Mouse (Mus musculus) forebrain, embryonic 11.5 days (tissue): ENCODE measurements around the gene Kmt2e. TPM values are rescaled to one million over a fixed set of nuclear protein-coding genes. Genes with fewer than 3 reads are reported as not detected.
"Not testable (repeated sequence)": the region's sequence is repeated elsewhere in the genome, so short reads cannot be mapped to it uniquely, and the experiment has no call there.

ENCODE experiments used
- ATAC-seq: fragments of 200-750 bp; cut with Nextera tagmentation; replicated peaks from 2 replicates; pipeline ENCODE4 v1.8.0; 2017; ENCODE audit warnings: moderate TSS enrichment; ENCODE audit not compliant: low FRiP score
- DNase-seq: peaks from one replicate; pipeline ENCODE4 v3.0.0-alpha.2; 2017; ENCODE audit warnings: low spot score
- H3K27ac ChIP-seq: fragments of 300-500 bp; sonication (generic); 2 replicates; pipeline ENCODE4 v1.5.1; 2014; ENCODE audit warnings: low read depth, low read length
- H3K27me3 ChIP-seq: fragments of 300-500 bp; sonication (generic); 2 replicates; pipeline ENCODE4 v1.6.1; 2014; ENCODE audit warnings: mild to moderate bottlenecking, low read length, mixed read lengths; ENCODE audit not compliant: control insufficient read depth, insufficient read depth
- H3K36me3 ChIP-seq: fragments of 300-500 bp; sonication (generic); 2 replicates; pipeline ENCODE4 v1.6.1; 2014; ENCODE audit warnings: mild to moderate bottlenecking, low read length, moderate library complexity, mixed read lengths; ENCODE audit not compliant: control insufficient read depth, insufficient read depth
- H3K4me1 ChIP-seq: fragments of 300-500 bp; sonication (generic); replicated peaks from 2 replicates; pipeline ENCODE4 v1.6.1; 2014; ENCODE audit warnings: low read length, mixed read lengths; ENCODE audit not compliant: control insufficient read depth, insufficient read depth
- H3K4me2 ChIP-seq: fragments of 300-500 bp; sonication (generic); 2 replicates; pipeline ENCODE4 v1.6.1; 2014; ENCODE audit warnings: low read depth, mild to moderate bottlenecking, low read length, moderate library complexity, mixed read lengths; ENCODE audit not compliant: severe bottlenecking
- H3K4me3 ChIP-seq: fragments of 300-500 bp; sonication (generic); 2 replicates; pipeline ENCODE4 v1.5.1; 2014; ENCODE audit warnings: low read depth, low read length
- H3K9ac ChIP-seq: fragments of 300-500 bp; sonication (generic); 2 replicates; pipeline ENCODE4 v1.6.1; 2014; ENCODE audit warnings: low read length
- H3K9me3 ChIP-seq: fragments of 300-500 bp; sonication (generic); 2 replicates; pipeline ENCODE4 v1.6.1; 2016; ENCODE audit warnings: low read length, mixed read lengths; ENCODE audit not compliant: control insufficient read depth
- WGBS: fragments of 180-500 bp; shearing (Covaris S2); extraction: QIAGEN DNeasy Blood & Tissue Kit; methylation state at CpG from one replicate; pipeline ENCODE4 v1.1.7; 2014; 5-methylcytosine and 5-hydroxymethylcytosine counted together
- polyA plus RNA-seq: library from polyadenylated mRNA; unstranded; fragments of >200 nt; fragmentation: Nextera tagmentation; extraction: Ambion mirVana; gene quantifications from 2 replicates; pipeline ENCODE4 v1.2.1, GENCODE M21; 2014

The Kmt2e gene
- polyA plus RNA-seq, 1 experiment from 2014 or later: 104 TPM

- not testable (repeated sequence) for DNase-seq, ATAC-seq, H3K36me3 ChIP-seq, H3K27ac ChIP-seq, H3K9ac ChIP-seq, H3K4me2 ChIP-seq, H3K9me3 ChIP-seq, H3K4me3 ChIP-seq, H3K4me1 ChIP-seq, H3K27me3 ChIP-seq
- WGBS: 75% methylated on average over 2 of the region's 2 CpGs
These were observed 19.3 kb downstream of the Kmt2e start for GRCm38 (mm10) chr5:23453561-23453960.

DNA sequence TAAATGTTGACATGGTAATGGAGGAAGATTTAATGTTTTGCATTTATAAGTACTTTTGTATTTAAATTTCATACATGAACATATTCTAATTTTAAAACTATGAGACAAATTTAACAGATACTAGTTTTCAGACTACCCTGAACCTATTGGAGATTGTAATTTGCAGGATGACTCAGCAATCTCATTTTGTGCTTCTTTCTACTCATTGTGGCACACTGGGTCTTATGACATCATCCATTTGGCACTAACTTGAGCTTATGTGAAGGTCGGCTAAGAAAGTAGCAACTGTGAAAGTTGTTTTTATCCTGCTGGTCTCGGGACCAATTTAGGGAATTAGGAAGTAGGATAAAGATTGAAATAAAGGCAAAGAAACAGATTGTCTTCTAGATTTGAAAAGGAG is 27.4 kb downstream of the Kmt2e start:
- 61% methylated on average over 2 of the region's 2 CpGs for WGBS
- Histone ChIP-seq H3K27me3 (no peaks in the 10 kb centered on the region), H3K4me3 (no peak overlapping the region), H3K9ac (no peak overlapping the region), H3K36me3 (no peaks in the 10 kb centered on the region; the same call in 1 of the 2 replicates), H3K9me3 (no peaks in the 10 kb centered on the region), H3K4me1 (no peaks in the 10 kb centered on the region), H3K4me2 (no peak overlapping the region), H3K27ac (no peak overlapping the region)
- DNase-seq (no peak), ATAC-seq (no peak)

GRCm38 (mm10) chr5:23464247-23464646 is 30.0 kb downstream of the Kmt2e start:
- DNase-seq (no peak), ATAC-seq (no peak)
- Histone ChIP-seq H3K4me1 (no peaks in the 10 kb centered on the region), H3K4me2 (no peak overlapping the region), H3K36me3 (no peaks in the 10 kb centered on the region; the same call in 1 of the 2 replicates), H3K9ac (no peak overlapping the region), H3K27me3 (no peaks in the 10 kb centered on the region), H3K9me3 (no peaks in the 10 kb centered on the region), H3K4me3 (no peak overlapping the region), H3K27ac (no peak overlapping the region)
- 98% methylated on average over 3 of the region's 3 CpGs for WGBS

DNA sequence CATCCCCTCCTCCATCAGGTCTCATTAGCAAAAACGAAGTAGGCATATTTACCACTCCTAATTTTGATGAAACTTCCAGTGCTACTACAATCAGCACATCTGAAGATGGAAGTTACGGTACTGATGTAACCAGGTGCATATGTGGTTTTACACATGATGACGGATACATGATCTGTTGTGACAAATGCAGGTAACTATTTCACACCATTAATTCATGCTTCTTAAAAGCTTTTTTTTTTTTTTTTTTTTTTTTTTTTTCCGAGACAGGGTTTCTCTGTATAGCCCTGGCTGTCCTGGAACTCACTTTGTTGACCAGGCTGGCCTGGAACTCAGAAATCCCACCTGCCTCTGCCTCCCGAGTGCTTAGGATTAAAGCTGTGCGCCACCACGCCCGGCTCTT is 30.5 kb downstream of the Kmt2e start:
- ATAC-seq: no peak
- H3K36me3 ChIP-seq: no peaks in the 10 kb centered on the region; the same call in 1 of the 2 replicates
- DNase-seq: no peak
- no peak overlapping the region for H3K27ac ChIP-seq
- H3K9me3 ChIP-seq: no peaks in the 10 kb centered on the region
- no peaks in the 10 kb centered on the region for H3K4me1 ChIP-seq
- H3K4me2 ChIP-seq: no peak overlapping the region
- H3K4me3 ChIP-seq: no peak overlapping the region
- no peaks in the 10 kb centered on the region for H3K27me3 ChIP-seq
- 90% methylated on average over 7 of the region's 8 CpGs for WGBS
- H3K9ac ChIP-seq: no peak overlapping the region

GRCm38 (mm10) chr5:23466546-23466945 is 32.3 kb downstream of the Kmt2e start:
- no peak overlapping the region for H3K4me3 ChIP-seq
- no peaks in the 10 kb centered on the region for H3K27me3 ChIP-seq
- peaks cover under 1% of the 10 kb centered on the region; the same call in 1 of the 2 replicates for H3K36me3 ChIP-seq
- DNase-seq (no peak), ATAC-seq (no peak)
- no peaks in the 10 kb centered on the region for H3K4me1 ChIP-seq
- no peak overlapping the region for H3K27ac ChIP-seq
- no peak overlapping the region for H3K9ac ChIP-seq
- WGBS: 94% methylated on average over 4 of the region's 4 CpGs
- H3K9me3 ChIP-seq: no peaks in the 10 kb centered on the region
- H3K4me2 ChIP-seq: no peak overlapping the region

DNA sequence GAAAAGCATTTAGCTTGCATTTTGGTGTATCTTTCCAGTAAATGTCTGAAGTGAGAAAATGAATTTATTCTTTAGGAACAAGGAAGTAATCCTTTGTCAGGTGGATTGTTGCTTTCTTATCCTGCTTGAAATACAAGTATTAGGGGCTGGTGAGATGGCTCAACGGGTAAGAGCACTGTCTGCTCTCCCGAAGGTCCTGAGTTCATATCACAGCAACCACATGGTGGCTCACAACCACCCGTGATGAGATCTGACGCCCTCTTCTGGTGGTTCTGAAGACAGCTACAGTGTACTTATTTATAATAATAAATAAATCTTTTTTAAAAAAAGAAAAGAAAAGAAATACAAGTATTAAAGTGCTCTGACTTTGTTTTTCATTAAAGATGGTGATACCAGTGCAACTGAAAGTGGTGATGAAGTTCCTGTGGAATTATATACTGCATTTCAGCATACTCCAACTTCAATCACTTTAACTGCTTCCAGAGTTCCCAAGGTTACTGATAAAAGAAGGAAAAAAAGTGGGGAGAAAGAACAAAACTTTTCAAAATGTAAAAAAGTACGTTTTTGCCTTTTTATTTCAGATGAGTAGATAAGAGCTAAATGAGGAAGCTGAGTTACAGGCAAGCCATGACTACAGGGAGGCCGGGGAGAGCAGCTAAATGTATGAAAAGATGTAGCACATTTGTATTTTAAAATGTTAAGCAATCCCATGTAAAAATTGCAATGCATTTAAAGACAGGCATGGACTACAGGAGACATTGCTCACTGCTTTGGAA is 39.0 kb downstream of the Kmt2e start:
- Histone ChIP-seq H3K36me3 (peaks cover 4% of the 10 kb centered on the region; the same call in 1 of the 2 replicates), H3K27me3 (no peaks in the 10 kb centered on the region), H3K4me3 (no peak overlapping the region), H3K9me3 (no peaks in the 10 kb centered on the region), H3K4me1 (no peaks in the 10 kb centered on the region), H3K27ac (no peak overlapping the region), H3K4me2 (no peak overlapping the region), H3K9ac (no peak overlapping the region)
- WGBS: 81% methylated on average over 6 of the region's 6 CpGs
- ATAC-seq (no peak), DNase-seq (no peak)

DNA sequence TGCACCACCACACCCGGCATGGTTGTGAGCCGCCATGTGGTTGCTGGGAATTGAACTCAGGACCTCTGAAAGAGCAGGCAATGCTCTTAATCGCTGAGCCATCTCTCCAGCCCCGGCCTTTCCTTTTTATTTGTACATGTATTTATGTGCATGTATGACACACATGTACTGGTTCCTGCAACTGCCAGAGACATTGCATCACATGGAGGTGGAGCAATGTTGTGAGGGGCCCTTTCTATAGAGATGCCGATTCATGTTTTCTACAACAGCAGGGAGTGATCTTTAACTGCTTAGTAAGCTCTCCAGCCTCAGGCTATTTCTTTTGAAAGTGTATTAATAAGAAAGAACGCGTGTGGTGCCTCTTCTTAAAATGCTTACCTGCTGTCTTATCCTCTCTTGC is 49.6 kb downstream of the Kmt2e start:
- H3K9ac ChIP-seq: no peak overlapping the region
- H3K36me3 ChIP-seq: peaks cover 6% of the 10 kb centered on the region; the same call in 1 of the 2 replicates
- WGBS: 90% methylated on average over 7 of the region's 7 CpGs
- H3K4me3 ChIP-seq: no peak overlapping the region
- no peaks in the 10 kb centered on the region for H3K4me1 ChIP-seq
- DNase-seq (no peak), ATAC-seq (no peak)
- H3K27me3 ChIP-seq: no peaks in the 10 kb centered on the region
- H3K4me2 ChIP-seq: no peak overlapping the region
- no peaks in the 10 kb centered on the region for H3K9me3 ChIP-seq
- H3K27ac ChIP-seq: no peak overlapping the region

GRCm38 (mm10) chr5:23489231-23489630 is 55.0 kb downstream of the Kmt2e start:
- WGBS: 90% methylated on average over 4 of the region's 4 CpGs
- no peak for DNase-seq
- no peak for ATAC-seq
- no peak overlapping the region for H3K27ac ChIP-seq
- no peaks in the 10 kb centered on the region for H3K4me1 ChIP-seq
- H3K4me2 ChIP-seq: no peak overlapping the region
- no peak overlapping the region for H3K9ac ChIP-seq
- no peak overlapping the region for H3K4me3 ChIP-seq
- H3K36me3 ChIP-seq: peaks cover 14% of the 10 kb centered on the region
- H3K9me3 ChIP-seq: no peaks in the 10 kb centered on the region
- H3K27me3 ChIP-seq: no peaks in the 10 kb centered on the region

GRCm38 (mm10) chr5:23490797-23491196 is 56.6 kb downstream of the Kmt2e start:
- Histone ChIP-seq H3K4me3 (no peak overlapping the region), H3K27ac (no peak overlapping the region), H3K27me3 (no peaks in the 10 kb centered on the region), H3K4me2 (no peak overlapping the region), H3K36me3 (peaks cover 14% of the 10 kb centered on the region), H3K9ac (no peak overlapping the region), H3K9me3 (no peaks in the 10 kb centered on the region), H3K4me1 (no peaks in the 10 kb centered on the region)
- 48% methylated on average over 2 of the region's 2 CpGs for WGBS
- ATAC-seq (no peak), DNase-seq (no peak)
